Mouse (Mus musculus) lung, adult 2 months (tissue): ENCODE measurements around the gene Lcn2.

Source experiments
- CTCF ChIP-seq: fragments of 200-500 bp; IDR thresholded peaks from 2 replicates; pipeline ENCODE4 v1.5.1; 2011; ENCODE audit warnings: mild to moderate bottlenecking, low read length, control low read depth; ENCODE audit not compliant: insufficient read depth
- POLR2A ChIP-seq: fragments of 200-500 bp; IDR thresholded peaks from 2 replicates; pipeline ENCODE4 v1.6.1; 2011; ENCODE audit warnings: low read depth, mild to moderate bottlenecking, control low read depth, low read length, borderline replicate concordance; ENCODE audit errors: extremely low read depth

DNA sequence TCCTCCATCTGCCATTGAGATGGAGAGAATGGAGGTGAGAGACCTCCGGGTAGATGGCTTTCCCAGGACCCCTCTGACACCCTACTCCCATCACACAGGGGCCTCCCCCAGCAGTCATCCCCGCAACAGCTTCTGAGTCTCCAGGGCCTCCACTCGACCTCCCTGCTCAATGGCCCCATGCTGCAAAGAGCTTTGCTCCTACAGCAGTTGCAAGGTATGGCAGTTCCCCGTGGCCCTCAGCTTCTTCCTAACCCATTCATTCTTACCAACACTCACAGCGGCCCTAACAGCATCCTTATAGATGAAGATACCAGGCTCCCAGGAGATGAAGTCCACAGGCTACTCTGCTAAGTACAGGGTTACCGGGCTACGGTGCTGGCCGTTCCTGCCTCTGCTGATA lies 23.9 kb downstream of the Lcn2 start:
- TF ChIP-seq CTCF: no peak
- TF ChIP-seq POLR2A: no peak
